8 mouse cellular contexts compared by ENCODE assay signal in genomic region chr11:100619982-100620381, GRCm38 (mm10). TPM values are rescaled to one million over a fixed set of nuclear protein-coding genes. Genes with fewer than 3 reads are reported as not detected.
DNase-seq lines count a peak whose midpoint lies in the region; ATAC-seq and TF ChIP-seq lines count a peak whose summit lies in the region.

Gene Dnajc7, minus strand, starts transcription at chr11:100620168.

- H3K4me1 ChIP-seq in cerebellum, adult 2 months (ENCODE audit: control insufficient read depth, insufficient read depth, low read length) = peaks cover 7% of the 10 kb centered on the region
- peaks cover 16 to 68% of the 10 kb centered on the region in 2 experiments for H3K4me1 ChIP-seq in CH12.LX (ENCODE audit: control insufficient read depth in 1 of 2, insufficient read depth in 2 of 2)
- H3K4me1 ChIP-seq in erythroblast, embryonic 14.5 days (ENCODE audit: control insufficient read depth) = peaks cover 68% of the 10 kb centered on the region
- H3K4me1 ChIP-seq in limb, embryonic 11.5 days (ENCODE audit: control insufficient read depth, insufficient read depth, low read length) = peaks cover 17% of the 10 kb centered on the region
- H3K4me1 ChIP-seq in neural tube, embryonic 14.5 days (ENCODE audit: control insufficient read depth, insufficient read depth, low read length) = peaks cover 25% of the 10 kb centered on the region

- dilution Hi-C loops in CH12.LX (cut with MboI; ENCODE audit: extremely low pct_ligation_motif_present, extremely low pct_unique_long_range_greater_than_20kb, low sequenced_read_pairs) = no loop called here

- intact Hi-C loops in heart, postnatal 25 days (cut with DNase I) = loop anchor here (5.0 kb wide), 1 partner anchor 48 kb away; the partner anchor contains the start of gene Cnp

- in situ Hi-C loops in CH12.LX (cut with MboI; ENCODE audit: low pct_ligation_motif_present, low pct_unique_long_range_greater_than_20kb, low sequenced_read_pairs) = loop anchor here (5.0 kb wide), 1 partner anchor 48 kb away; the partner anchor contains the start of gene Cnp

- H3K36me3 ChIP-seq in CH12.LX (replicated peaks in 1 of 2; ENCODE audit: control insufficient read depth in 1 of 2, insufficient read depth in 1 of 2, low read length in 1 of 2) = peaks cover 14 to 39% of the 10 kb centered on the region in 2 experiments
- peaks cover 14% of the 10 kb centered on the region for H3K36me3 ChIP-seq in erythroblast, embryonic 14.5 days (ENCODE audit: control insufficient read depth)
- no peaks in the 10 kb centered on the region for H3K36me3 ChIP-seq in limb, embryonic 11.5 days (ENCODE audit: control insufficient read depth, insufficient read depth, low read length)
- no peaks in the 10 kb centered on the region for H3K36me3 ChIP-seq in neural tube, embryonic 14.5 days (ENCODE audit: control insufficient read depth, insufficient read depth, low read length)

- TF ChIP-seq POLR2A in cerebellum, adult 2 months (IDR thresholded peaks at IDR 0.05; ENCODE audit: borderline replicate concordance, insufficient read depth, low read length) = no peak
- no peak for TF ChIP-seq POLR2A in CH12.LX (IDR thresholded peaks at IDR 0.05; ENCODE audit: low read depth, low read length)

- TF ChIP-seq EP300 in CH12.LX (IDR thresholded peaks at IDR 0.05; ENCODE audit: low read length) = no peak

- ATAC-seq in cerebellum, adult (ENCODE audit: insufficient number of reproducible peaks, low FRiP score, low TSS enrichment) = no peak
- no peak for ATAC-seq in limb, embryonic 11.5 days (ENCODE audit: insufficient number of reproducible peaks, low FRiP score, low TSS enrichment, low read depth)
- peak; percentile 26 for ATAC-seq in neural tube, embryonic 14.5 days (ENCODE audit: low read depth)

- H3K9ac ChIP-seq in CH12.LX (ENCODE audit: insufficient read depth, low read depth) = peak within 1 kb of the TSS; percentile 97
- H3K9ac ChIP-seq in limb, embryonic 11.5 days (ENCODE audit: low read length) = peak within 1 kb of the TSS; percentile 76
- peak within 1 kb of the TSS; percentile 93 for H3K9ac ChIP-seq in neural tube, embryonic 14.5 days (replicated peaks; ENCODE audit: low read depth, low read length)

- no peak for TF ChIP-seq RAD21 in CH12.LX (IDR thresholded peaks at IDR 0.05; ENCODE audit: low read depth, low read length)

- peak within 1 kb of the TSS; percentile 78 for H3K4me2 ChIP-seq in CH12.LX (ENCODE audit: insufficient read depth, low read depth, poor library complexity, severe bottlenecking)
- peak within 1 kb of the TSS; percentile 87 for H3K4me2 ChIP-seq in limb, embryonic 11.5 days (ENCODE audit: low read depth, severe bottlenecking)
- peak within 1 kb of the TSS; percentile 63 for H3K4me2 ChIP-seq in neural tube, embryonic 14.5 days (ENCODE audit: low read depth, low read length)

- 2% methylated on average over 11 of the region's 11 CpGs for WGBS in cerebellum, adult 2 months
- WGBS in limb, embryonic 11.5 days = 1% methylated on average over 11 of the region's 11 CpGs
- 3% methylated on average over 11 of the region's 11 CpGs for WGBS in neural tube, embryonic 14.5 days

- peaks cover 44% of the 10 kb centered on the region for H3K79me2 ChIP-seq in CH12.LX (replicated peaks; ENCODE audit: control insufficient read depth, extremely low read depth, insufficient read depth, poor library complexity, severe bottlenecking)

- no peak for DNase-seq in cerebellum, adult 2 months
- DNase-seq in CH12.LX (ENCODE audit: extremely low read depth) = peak; percentile 71
- no peak for DNase-seq in heart, postnatal 25 days (ENCODE audit: low spot score)
- DNase-seq in limb, embryonic 11.5 days (ENCODE audit: low spot score) = no peak
- no peak for DNase-seq in embryo, embryonic 10 days (ENCODE audit: low spot score)

- TF ChIP-seq CTCF in cerebellum, adult 2 months (IDR thresholded peaks at IDR 0.05; ENCODE audit: borderline replicate concordance, insufficient read depth, low read depth, low read length) = no peak
- TF ChIP-seq CTCF in CH12.LX (conservative IDR thresholded peaks at IDR 0.05 in 1 of 2, IDR thresholded peaks at IDR 0.05 in 1 of 2; ENCODE audit: low read depth in 2 of 2, low read length in 2 of 2) = no peak

- H3K27ac ChIP-seq in cerebellum, adult 2 months (ENCODE audit: insufficient read depth, low read length) = peak within 1 kb of the TSS; percentile 83
- H3K27ac ChIP-seq in CH12.LX (ENCODE audit: insufficient read depth, low read depth) = peak within 1 kb of the TSS; percentile 87
- peak within 1 kb of the TSS; percentile 73 for H3K27ac ChIP-seq in limb, embryonic 11.5 days (replicated peaks; ENCODE audit: low read depth, low read length)
- peak within 1 kb of the TSS; percentile 97 for H3K27ac ChIP-seq in neural tube, embryonic 14.5 days (ENCODE audit: low read depth, low read length)

- H3K9me3 ChIP-seq in CH12.LX (replicated peaks; ENCODE audit: low read length) = no peaks in the 10 kb centered on the region
- no peaks in the 10 kb centered on the region for H3K9me3 ChIP-seq in erythroblast, embryonic 14.5 days (ENCODE audit: control insufficient read depth, low read length)
- no peaks in the 10 kb centered on the region for H3K9me3 ChIP-seq in limb, embryonic 11.5 days (ENCODE audit: control insufficient read depth, low read length)
- no peaks in the 10 kb centered on the region for H3K9me3 ChIP-seq in neural tube, embryonic 14.5 days (ENCODE audit: control insufficient read depth, low read length)

- peak within 1 kb of the TSS; percentile 91 for H3K4me3 ChIP-seq in cerebellum, adult 2 months (replicated peaks; ENCODE audit: insufficient read depth, low read depth, low read length)
- H3K4me3 ChIP-seq in CH12.LX (replicated peaks in 1 of 3; ENCODE audit: low read depth in 2 of 3, low read length in 2 of 3, poor library complexity in 1 of 3) = peak within 1 kb of the TSS; percentile 83 to 91 (median 84)
- H3K4me3 ChIP-seq in erythroblast, embryonic 14.5 days (replicated peaks) = peak within 1 kb of the TSS; percentile 70
- peak within 1 kb of the TSS; percentile 67 for H3K4me3 ChIP-seq in limb, embryonic 11.5 days (ENCODE audit: low read depth, low read length)
- H3K4me3 ChIP-seq in neural tube, embryonic 14.5 days (ENCODE audit: low read depth, low read length) = peak within 1 kb of the TSS; percentile 78

- no peaks in the 10 kb centered on the region for H3K27me3 ChIP-seq in cerebellum, adult 2 months (ENCODE audit: control insufficient read depth, insufficient read depth, low read length)
- H3K27me3 ChIP-seq in CH12.LX (replicated peaks) = no peaks in the 10 kb centered on the region
- H3K27me3 ChIP-seq in erythroblast, embryonic 14.5 days (ENCODE audit: control insufficient read depth) = no peaks in the 10 kb centered on the region
- H3K27me3 ChIP-seq in limb, embryonic 11.5 days (ENCODE audit: control insufficient read depth, insufficient read depth, low read length) = no peaks in the 10 kb centered on the region
- H3K27me3 ChIP-seq in neural tube, embryonic 14.5 days (ENCODE audit: control insufficient read depth, insufficient read depth, low read length) = no peaks in the 10 kb centered on the region

TF ChIP-seq in CH12.LX, 34 proteins besides CTCF, POLR2A, EP300 and RAD21:
- TF ChIP-seq MAX (IDR thresholded peaks at IDR 0.05; ENCODE audit: low read length) (0 out of 2 replicates have a peak, but pooled peaks have one; percentile 25), ZKSCAN1 (IDR thresholded peaks at IDR 0.05; ENCODE audit: borderline replicate concordance, low read depth, low read length) (no peak)

RNA-seq across cellular contexts. Expression of gene Dnajc7, which starts in this region (rescaled TPM):
- polyA plus RNA-seq in cerebellum, adult 2 months (2012; rRNA removed) = 157 and 177 TPM in 2 replicates
- total RNA-seq in CH12.LX (2012; rRNA removed) (249 and 250 TPM in 2 replicates), CH12.LX (2014; rRNA removed) (123 and 141 TPM in 2 replicates)
- 455 and 516 TPM in 2 replicates for polyA plus RNA-seq in CH12.LX (2012; ENCODE audit: insufficient read length, low read depth)
- 3.2 and 4.0 TPM in 2 replicates for polyA plus RNA-seq in erythroblast, embryonic 14.5 days (2012)
- 100 to 1,000 TPM; 121 to 124 TPM for total RNA-seq in heart, postnatal 25 days (2021)
- polyA plus RNA-seq in limb, embryonic 11.5 days (2014; fragmentation: Nextera tagmentation; extraction: Ambion mirVana) = 69.9 and 98.4 TPM in 2 replicates
- polyA plus RNA-seq in neural tube, embryonic 14.5 days (2014; fragmentation: Nextera tagmentation; extraction: Ambion mirVana) = 109 and 112 TPM in 2 replicates

Comparison
In these comparisons a context has a peak if more than half of its experiments do, and no peak if none do; other contexts are left out.
1. RNA of gene Dnajc7 (polyA plus RNA-seq): 455 to 516 TPM in CH12.LX, 157 to 177 TPM in cerebellum, adult 2 months, 109 to 112 TPM in neural tube, embryonic 14.5 days and 69.9 to 98.4 TPM in limb, embryonic 11.5 days; 3.2 to 4.0 TPM in erythroblast, embryonic 14.5 days; every median in the first group is over 10 times any median in the second.
2. Peak in every context shown above with its lines, with median percentiles within 50 percentile points of each other: H3K27ac ChIP-seq, H3K4me3 ChIP-seq, H3K4me2 ChIP-seq and H3K9ac ChIP-seq.